8 mouse cellular contexts compared by ENCODE assay signal in genomic region chr8:120549321-120549921, GRCm38 (mm10). TPM values are rescaled to one million over a fixed set of nuclear protein-coding genes. Genes with fewer than 3 reads are reported as not detected.
DNase-seq lines count a peak whose midpoint lies in the region; ATAC-seq and TF ChIP-seq lines count a peak whose summit lies in the region.

No protein-coding gene starts in this region.

- WGBS in kidney, embryonic 16.5 days = 8% methylated on average over 25 of the region's 25 CpGs
- 33% methylated on average over 25 of the region's 25 CpGs for WGBS in kidney, adult 2 months
- 8% methylated on average over 25 of the region's 25 CpGs for WGBS in forebrain, postnatal 0 days
- WGBS in liver, embryonic 13.5 days (ENCODE audit: insufficient replicate concordance) = 68% methylated on average over 25 of the region's 25 CpGs

- TF ChIP-seq CTCF in kidney, adult 2 months (conservative IDR thresholded peaks at IDR 0.05; ENCODE audit: insufficient read depth, insufficient read length, low read depth, low read length) = no peak
- no peak for TF ChIP-seq CTCF in forebrain, postnatal 0 days (IDR thresholded peaks at IDR 0.05; ENCODE audit: low read depth)

- H3K36me3 ChIP-seq in kidney, embryonic 16.5 days (ENCODE audit: insufficient read depth, low read length) = peaks cover 2% of the 10 kb centered on the region; the same call in 1 of the 2 replicates
- no peaks in the 10 kb centered on the region for H3K36me3 ChIP-seq in kidney, adult 2 months (ENCODE audit: control insufficient read depth, insufficient read depth, low read length)
- no peaks in the 10 kb centered on the region for H3K36me3 ChIP-seq in forebrain, postnatal 0 days (ENCODE audit: insufficient read depth)
- peaks cover 88% of the 10 kb centered on the region for H3K36me3 ChIP-seq in liver, embryonic 13.5 days

- no peak for DNase-seq in kidney, adult 2 months
- peak; percentile 57 to 59 for DNase-seq in cerebellum, postnatal 36 days
- no peak for DNase-seq in forebrain, postnatal 0 days
- DNase-seq in liver, embryonic 13.5 days = no peak
- no peak for DNase-seq in c-Kit-positive CD71-positive TER-119-positive erythroid progenitor cells, embryonic 14.5 days (ENCODE audit: low spot score)
- DNase-seq in urinary bladder, postnatal 36 days (ENCODE audit: low spot score in 2 of 2) = no peak
- no peak for DNase-seq in T-cell, adult 2 months (ENCODE audit: low spot score)

- no peaks in the 10 kb centered on the region for H3K9me3 ChIP-seq in kidney, embryonic 16.5 days (ENCODE audit: low read length)
- no peaks in the 10 kb centered on the region for H3K9me3 ChIP-seq in forebrain, postnatal 0 days (ENCODE audit: low read length)
- no peaks in the 10 kb centered on the region for H3K9me3 ChIP-seq in liver, embryonic 13.5 days (replicated peaks)

- H3K4me3 ChIP-seq in kidney, embryonic 16.5 days (ENCODE audit: low read length) = peak overlapping the region; percentile 4; the same call in 1 of the 2 replicates
- no peak overlapping the region for H3K4me3 ChIP-seq in kidney, adult 2 months (ENCODE audit: insufficient read depth, low read depth, low read length)
- H3K4me3 ChIP-seq in forebrain, postnatal 0 days (ENCODE audit: low read depth, low read length) = peak overlapping the region; percentile 1; the same call in 1 of the 2 replicates
- H3K4me3 ChIP-seq in liver, embryonic 13.5 days (replicated peaks) = no peak overlapping the region

- peak overlapping the region; percentile 40 for H3K27ac ChIP-seq in kidney, embryonic 16.5 days (ENCODE audit: low read length)
- no peak overlapping the region for H3K27ac ChIP-seq in kidney, adult 2 months (ENCODE audit: insufficient read depth, low read depth, low read length)
- peak overlapping the region; percentile 78 for H3K27ac ChIP-seq in forebrain, postnatal 0 days (ENCODE audit: low read depth, low read length)
- H3K27ac ChIP-seq in liver, embryonic 13.5 days = no peak overlapping the region

- H3K27me3 ChIP-seq in kidney, embryonic 16.5 days (ENCODE audit: insufficient read depth, low read length) = no peaks in the 10 kb centered on the region
- H3K27me3 ChIP-seq in kidney, adult 2 months (replicated peaks; ENCODE audit: control insufficient read depth, insufficient read depth, low read length) = no peaks in the 10 kb centered on the region
- no peaks in the 10 kb centered on the region for H3K27me3 ChIP-seq in forebrain, postnatal 0 days (ENCODE audit: insufficient read depth, low read length)
- H3K27me3 ChIP-seq in liver, embryonic 13.5 days = no peaks in the 10 kb centered on the region

- H3K4me1 ChIP-seq in kidney, embryonic 16.5 days (ENCODE audit: insufficient read depth, low read length) = peaks cover 73% of the 10 kb centered on the region
- peaks cover 22% of the 10 kb centered on the region for H3K4me1 ChIP-seq in kidney, adult 2 months (ENCODE audit: control insufficient read depth, insufficient read depth, low read length)
- peaks cover 47% of the 10 kb centered on the region for H3K4me1 ChIP-seq in forebrain, postnatal 0 days (ENCODE audit: insufficient read depth)
- peaks cover 97% of the 10 kb centered on the region for H3K4me1 ChIP-seq in liver, embryonic 13.5 days (replicated peaks)

- no peak overlapping the region for H3K9ac ChIP-seq in kidney, embryonic 16.5 days (replicated peaks; ENCODE audit: low read length)
- H3K9ac ChIP-seq in forebrain, postnatal 0 days = peak overlapping the region; percentile 26; the same call in 1 of the 2 replicates
- peak overlapping the region; percentile 7; the same call in 1 of the 2 replicates for H3K9ac ChIP-seq in liver, embryonic 13.5 days

- ATAC-seq in kidney, embryonic 16.5 days (ENCODE audit: low FRiP score, low TSS enrichment) = peak; percentile 76
- ATAC-seq in forebrain, postnatal 0 days = peak; percentile 12; the same call in 1 of the 2 replicates
- ATAC-seq in liver, embryonic 13.5 days (ENCODE audit: low read depth) = no peak

- H3K4me2 ChIP-seq in kidney, embryonic 16.5 days (replicated peaks; ENCODE audit: low read depth, low read length) = peak overlapping the region; percentile 41
- H3K4me2 ChIP-seq in forebrain, postnatal 0 days (ENCODE audit: low read depth) = peak overlapping the region; percentile 43
- no peak overlapping the region for H3K4me2 ChIP-seq in liver, embryonic 13.5 days

- TF ChIP-seq POLR2A in kidney, adult 2 months (IDR thresholded peaks at IDR 0.05; ENCODE audit: low read depth, low read length) = no peak

RNA-seq across cellular contexts. Expression of gene Gins2, which starts 39.7 kb away (rescaled TPM):
- 114 and 117 TPM in 2 replicates for polyA plus RNA-seq in kidney, embryonic 16.5 days (2015; fragmentation: Nextera tagmentation; extraction: Ambion mirVana)
- polyA plus RNA-seq in kidney, adult 2 months (2012; rRNA removed) = 6.4 and 6.9 TPM in 2 replicates
- total RNA-seq in forebrain, postnatal 0 days (2014; rRNA removed) = 2.6 and 5.3 TPM in 2 replicates
- polyA plus RNA-seq in forebrain, postnatal 0 days (2015; fragmentation: Nextera tagmentation; extraction: Ambion mirVana) = 9.6 and 10.7 TPM in 2 replicates
- 75.6 and 75.9 TPM in 2 replicates for polyA plus RNA-seq in liver, embryonic 13.5 days (2015; fragmentation: Nextera tagmentation; extraction: Ambion mirVana)

Comparison
In these comparisons a context has a peak if more than half of its experiments do, and no peak if none do; other contexts are left out.
1. H3K27ac ChIP-seq: peak in kidney, embryonic 16.5 days (single experiment) and forebrain, postnatal 0 days (single experiment); none in kidney, adult 2 months (single experiment) and liver, embryonic 13.5 days (single experiment).
2. H3K4me3 ChIP-seq: peak in kidney, embryonic 16.5 days (single experiment) and forebrain, postnatal 0 days (single experiment); none in kidney, adult 2 months (single experiment) and liver, embryonic 13.5 days (single experiment).
3. DNase-seq: peak in cerebellum, postnatal 36 days (2 of 2); none in kidney, adult 2 months (single experiment), forebrain, postnatal 0 days (single experiment), liver, embryonic 13.5 days (single experiment), c-Kit-positive CD71-positive TER-119-positive erythroid progenitor cells, embryonic 14.5 days (single experiment), urinary bladder, postnatal 36 days (0 of 2) and T-cell, adult 2 months (single experiment).